Mouse (Mus musculus) gastrocnemius, adult 18-20 months (tissue): ENCODE data around the gene Tox2. TPM values are rescaled to one million over a fixed set of nuclear protein-coding genes. Genes with fewer than 3 reads are reported as not detected.

Experiments
- DNase-seq: peaks from one replicate; pipeline ENCODE4 v3.0.0; 2021; ENCODE audit warnings: low spot score
- total RNA-seq, 2 experiments: library from RNA; stranded (reverse); gene quantifications; 2 replicates each; pipeline ENCODE4 v1.2.3; 2021

Gene Tox2
- total RNA-seq, 2 experiments from 2014 or later: 0.09 to 0.26 TPM

GRCm38 (mm10) chr2:163253248-163254099 is 50.5 kb downstream of the Tox2 start:
- no peak for DNase-seq

- no peak for DNase-seq
Measured at GRCm38 (mm10) chr2:163254228-163254627, 51.3 kb downstream of the Tox2 start.

- no peak for DNase-seq
Measured at GRCm38 (mm10) chr2:163256765-163257164, 53.8 kb downstream of the Tox2 start.

- no peak for DNase-seq
Measured at GRCm38 (mm10) chr2:163261362-163262054, 58.6 kb downstream of the Tox2 start.

- DNase-seq: no peak
Measured at GRCm38 (mm10) chr2:163262055-163262420, 59.1 kb downstream of the Tox2 start.

- no peak for DNase-seq
Measured at GRCm38 (mm10) chr2:163267097-163267496, 64.2 kb downstream of the Tox2 start.

- no peak for DNase-seq
Measured at GRCm38 (mm10) chr2:163271581-163272492, 68.9 kb downstream of the Tox2 start.

GRCm38 (mm10) chr2:163273815-163274214 is 70.9 kb downstream of the Tox2 start:
- no peak for DNase-seq

GRCm38 (mm10) chr2:163275986-163276385 is 73.1 kb downstream of the Tox2 start:
- DNase-seq: no peak

GRCm38 (mm10) chr2:163277979-163278378 is 75.1 kb downstream of the Tox2 start:
- DNase-seq: no peak

GRCm38 (mm10) chr2:163280636-163281322 is 77.9 kb downstream of the Tox2 start:
- no peak for DNase-seq

- no peak for DNase-seq
Measured at GRCm38 (mm10) chr2:163284856-163285255, 81.9 kb downstream of the Tox2 start.

GRCm38 (mm10) chr2:163285335-163285734 is 82.4 kb downstream of the Tox2 start:
- no peak for DNase-seq

GRCm38 (mm10) chr2:163285762-163286161 is 82.8 kb downstream of the Tox2 start:
- no peak for DNase-seq

- no peak for DNase-seq
Measured at GRCm38 (mm10) chr2:163288881-163289379, 86.0 kb downstream of the Tox2 start.

- no peak for DNase-seq
Measured at GRCm38 (mm10) chr2:163296999-163297630, 94.2 kb downstream of the Tox2 start.

- no peak for DNase-seq
Measured at GRCm38 (mm10) chr2:163300069-163301060, 97.4 kb downstream of the Tox2 start.

GRCm38 (mm10) chr2:163301641-163302040 is 98.7 kb downstream of the Tox2 start:
- no peak for DNase-seq

GRCm38 (mm10) chr2:163303037-163303436 is 100.1 kb downstream of the Tox2 start:
- no peak for DNase-seq
